Mouse (Mus musculus): ENCODE data around the gene Sorcs2.

DNA sequence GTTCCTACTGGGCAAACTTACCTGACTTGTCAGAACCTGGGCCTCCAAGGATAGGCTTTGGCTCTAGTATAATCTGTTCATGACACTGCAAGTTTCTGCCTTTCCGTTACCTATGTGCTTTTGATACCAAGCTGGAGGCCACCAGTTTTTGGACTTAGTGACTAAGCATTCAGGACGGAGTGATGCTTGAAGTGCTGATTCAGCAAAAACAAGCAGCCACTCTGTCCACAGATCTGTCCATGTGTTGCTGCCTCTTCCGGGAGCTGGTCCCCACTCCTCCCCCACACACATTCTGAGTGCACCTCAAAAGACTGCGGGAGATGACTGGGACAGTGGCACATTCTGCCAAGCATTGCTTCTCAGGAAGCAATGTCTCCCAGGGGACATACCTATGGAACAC is 388.5 kb downstream of the Sorcs2 start:
- TF ChIP-seq CTCF (IDR thresholded peaks at IDR 0.05; ENCODE audit: insufficient read depth, low read depth, low read length) (no peak), POLR2A (IDR thresholded peaks at IDR 0.05; ENCODE audit: insufficient read depth, low read depth, low read length) (no peak)

All from olfactory bulb, adult 2 months (tissue).